Mouse (Mus musculus) cerebellum, adult 11-12 months (tissue): ENCODE measurements around the gene Etv4.
A peak's percentile ranks its signal among the peaks of the same experiment; 100 is the strongest.

Experiments
- DNase-seq: peaks from one replicate; pipeline ENCODE4 v3.0.0; 2022

Etv4 gene

DNA sequence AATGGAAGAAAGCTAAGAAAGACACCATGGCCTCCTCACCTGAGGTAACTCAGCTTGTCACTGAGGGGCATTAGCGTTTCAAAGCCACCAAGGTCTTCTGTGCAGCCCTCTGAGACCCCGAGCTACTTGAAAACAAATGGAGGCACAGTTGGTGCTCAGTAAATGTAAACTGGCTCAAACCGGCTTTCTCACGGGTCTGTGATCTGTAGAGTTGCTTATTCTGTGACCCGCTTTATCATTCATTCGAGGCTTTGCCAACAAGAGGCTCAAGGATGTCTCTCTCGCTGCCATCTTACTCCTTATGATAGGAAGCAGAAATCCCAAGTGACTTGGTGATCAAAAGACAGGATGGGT, 658 bp upstream of the Etv4 start:
- DNase-seq, result no peak

DNA sequence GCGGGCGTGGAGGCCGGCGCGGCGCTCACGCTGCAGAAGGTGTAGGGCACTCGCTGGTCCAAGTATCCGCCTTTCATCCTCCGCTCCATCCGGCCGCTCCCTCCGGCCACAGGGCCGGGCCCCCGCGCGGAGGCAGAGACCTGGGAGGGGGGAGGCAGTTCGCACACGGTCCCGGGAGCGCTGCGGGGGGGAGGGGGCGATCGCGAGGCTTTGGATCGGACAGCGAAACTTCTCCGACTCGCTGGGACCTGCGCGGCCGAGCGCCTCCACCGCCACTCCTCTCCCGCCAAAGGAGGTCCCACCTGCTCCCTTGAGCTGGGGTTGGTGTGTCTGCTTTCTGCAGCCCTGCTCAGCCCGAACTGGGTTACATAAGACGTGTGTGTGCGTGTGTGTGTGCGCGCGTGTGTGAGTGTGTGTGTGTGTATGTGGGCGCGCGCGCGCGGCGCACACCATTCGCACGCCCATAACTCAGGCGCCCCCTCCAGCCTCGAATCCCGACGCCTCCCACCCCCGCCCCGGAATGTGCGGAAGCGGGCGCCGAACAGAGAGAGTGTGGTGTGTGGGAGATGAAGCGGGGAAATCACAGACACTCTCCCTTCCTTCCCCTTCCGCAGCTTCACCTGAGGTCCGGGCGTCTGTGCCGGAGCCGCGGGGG, 556 bp downstream of the Etv4 start:
- peak; percentile 42 for DNase-seq

DNA sequence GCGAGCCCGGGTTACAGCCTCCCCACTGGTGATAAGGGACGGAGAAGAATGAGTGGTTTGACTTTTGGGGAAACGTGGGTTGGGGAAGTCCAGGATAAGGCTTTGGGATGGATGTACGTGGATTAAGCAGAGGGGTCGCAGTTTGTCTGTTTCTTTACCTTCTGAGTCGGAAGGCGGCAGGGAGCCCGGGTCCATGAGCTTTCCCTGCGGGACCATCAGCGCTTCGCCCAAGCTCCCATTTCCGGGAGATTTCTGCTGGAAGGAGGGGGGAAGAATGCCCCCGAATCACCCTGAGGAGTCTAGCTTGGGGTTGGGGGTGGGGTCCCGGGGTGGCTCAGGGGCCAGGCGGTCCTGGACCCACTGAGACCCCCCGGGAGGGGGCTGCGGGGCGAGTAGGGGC, 1.1 kb downstream of the Etv4 start:
- DNase-seq, result no peak

DNA sequence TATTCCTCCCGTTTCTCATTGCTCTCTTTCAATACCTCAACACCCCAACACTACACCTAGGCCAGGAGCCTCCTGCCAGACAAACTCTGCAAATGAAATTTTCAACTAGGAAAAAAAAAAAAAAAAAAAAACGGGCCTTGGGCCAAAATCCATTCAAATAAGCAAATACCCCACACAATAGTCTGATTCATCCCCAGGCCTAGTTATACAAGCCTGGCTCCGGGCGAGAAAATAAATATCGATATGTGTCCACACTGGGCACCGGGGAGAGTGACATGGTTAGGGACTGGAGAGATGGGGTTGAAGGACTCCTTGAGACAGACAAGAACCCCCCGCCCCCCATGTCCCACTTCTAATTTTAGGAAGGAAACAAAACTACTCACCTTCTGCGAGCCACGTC, 1.6 kb downstream of the Etv4 start:
- no peak for DNase-seq

DNA sequence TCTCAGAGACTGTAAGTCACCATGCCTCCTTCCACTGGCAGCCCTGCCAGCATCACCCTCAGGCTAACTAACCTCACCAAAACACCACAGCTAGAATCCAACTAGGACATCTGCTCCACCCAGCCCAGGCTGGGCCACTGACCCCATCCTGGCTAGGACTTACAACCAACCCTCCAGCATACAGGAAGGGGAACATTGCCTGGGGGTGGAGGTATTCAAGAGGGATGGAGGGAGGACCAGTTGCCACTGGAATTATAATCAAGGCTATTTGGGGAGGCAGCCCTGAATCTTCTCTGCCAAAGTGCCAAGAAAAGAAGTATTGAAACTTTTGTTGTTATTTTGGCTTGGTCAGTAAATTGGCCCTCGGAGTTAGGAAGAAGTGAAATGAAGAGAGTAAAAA, 2.0 kb downstream of the Etv4 start:
- no peak for DNase-seq

DNA sequence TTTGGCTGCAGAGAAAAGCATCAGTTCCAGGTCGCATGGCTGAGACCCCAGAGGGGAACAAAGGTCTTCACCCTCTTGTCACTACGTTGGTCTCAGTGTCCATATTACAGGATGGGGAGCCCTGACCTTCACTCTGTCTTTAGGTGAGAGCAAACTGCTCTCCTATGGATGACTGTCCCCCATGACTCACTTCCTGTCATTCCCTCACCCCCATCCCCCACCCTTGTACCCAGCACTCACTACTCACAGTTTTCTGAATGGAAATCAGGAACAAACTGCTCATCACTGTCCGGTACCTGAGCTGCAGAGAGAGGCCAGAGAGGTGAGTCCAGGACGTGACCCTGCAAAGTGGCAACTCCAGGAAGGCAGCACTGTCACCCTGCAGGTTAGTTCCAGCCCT, 8.3 kb downstream of the Etv4 start:
- DNase-seq, result no peak

DNA sequence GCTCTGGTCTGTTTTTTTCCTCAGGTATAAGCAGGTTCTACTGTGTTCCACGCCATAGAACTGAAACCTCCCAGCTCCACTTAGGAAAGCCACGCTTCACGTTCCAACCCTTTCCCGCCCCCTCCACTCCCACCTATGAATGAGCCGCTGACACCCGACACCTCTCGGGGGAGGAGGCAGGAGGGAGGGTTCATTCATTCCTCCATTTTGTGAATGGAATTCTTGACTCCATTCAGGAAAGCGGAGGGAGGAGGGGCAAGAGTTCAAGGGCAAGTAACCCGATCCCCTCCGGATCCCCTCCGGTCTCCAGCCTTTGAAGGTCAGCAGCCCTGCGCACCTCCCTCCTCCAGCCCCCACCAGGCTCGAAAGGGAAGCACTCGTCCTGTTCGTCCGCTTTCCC, 12.7 kb downstream of the Etv4 start:
- DNase-seq, result no peak

DNA sequence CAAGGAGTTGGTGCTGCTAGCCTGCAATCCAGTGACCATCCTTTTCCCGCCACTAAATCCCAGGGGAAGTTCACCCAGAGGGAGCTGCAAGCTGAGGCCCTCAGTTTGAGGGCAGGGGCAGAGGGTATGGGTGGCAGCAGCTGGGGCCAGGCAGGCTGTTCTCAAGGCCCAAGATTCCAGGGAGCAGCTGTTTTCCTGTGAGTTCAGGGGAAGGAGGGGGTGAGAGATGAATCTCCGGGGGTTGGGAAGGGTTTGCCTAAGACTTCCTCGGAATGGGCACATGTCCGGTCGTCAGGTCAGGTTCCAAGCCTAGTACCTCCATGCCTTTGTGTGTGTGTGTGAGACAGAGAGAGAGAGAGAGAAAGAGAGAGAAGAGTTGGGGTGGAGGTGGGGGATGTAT, 13.1 kb downstream of the Etv4 start:
- no peak for DNase-seq

DNA sequence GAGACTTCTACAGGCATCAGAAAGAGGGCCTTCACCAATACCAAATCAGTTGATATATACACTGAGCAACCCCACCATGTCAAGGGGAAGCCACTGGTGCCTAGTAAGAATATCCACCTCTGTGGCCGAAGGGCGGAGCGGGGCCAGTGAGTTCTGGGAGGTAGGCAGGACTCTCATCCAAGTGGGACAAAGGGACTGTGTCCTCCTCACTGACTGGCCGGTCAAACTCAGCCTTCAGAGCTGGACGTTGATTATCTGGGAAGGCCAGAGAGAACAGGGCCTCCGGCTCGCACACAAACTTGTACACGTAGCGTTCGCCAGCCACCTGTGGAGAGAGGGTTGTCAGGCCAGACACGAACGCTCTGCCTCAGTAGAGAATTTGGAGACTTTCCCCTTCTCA, 14.9 kb downstream of the Etv4 start:
- no peak for DNase-seq

DNA sequence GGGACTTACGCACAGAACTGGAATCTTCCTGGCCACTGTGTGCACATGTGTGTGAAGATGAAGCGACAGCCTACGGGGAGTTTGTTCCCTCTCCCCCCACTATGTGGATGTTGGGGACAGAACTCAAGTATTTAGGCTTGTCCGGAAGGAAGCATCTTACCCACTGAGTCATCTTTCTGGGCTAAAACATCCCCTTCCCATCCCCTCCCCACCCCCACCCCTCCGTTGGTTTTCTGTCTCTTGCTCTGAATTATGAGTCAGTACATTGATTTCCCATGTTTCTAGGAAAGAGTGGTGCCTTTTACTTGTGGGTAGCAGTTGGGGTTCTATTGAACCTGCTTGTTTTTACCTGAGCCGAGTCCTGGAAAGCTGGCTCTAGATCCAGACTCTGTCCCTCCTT, 16.4 kb downstream of the Etv4 start:
- DNase-seq, result no peak

DNA sequence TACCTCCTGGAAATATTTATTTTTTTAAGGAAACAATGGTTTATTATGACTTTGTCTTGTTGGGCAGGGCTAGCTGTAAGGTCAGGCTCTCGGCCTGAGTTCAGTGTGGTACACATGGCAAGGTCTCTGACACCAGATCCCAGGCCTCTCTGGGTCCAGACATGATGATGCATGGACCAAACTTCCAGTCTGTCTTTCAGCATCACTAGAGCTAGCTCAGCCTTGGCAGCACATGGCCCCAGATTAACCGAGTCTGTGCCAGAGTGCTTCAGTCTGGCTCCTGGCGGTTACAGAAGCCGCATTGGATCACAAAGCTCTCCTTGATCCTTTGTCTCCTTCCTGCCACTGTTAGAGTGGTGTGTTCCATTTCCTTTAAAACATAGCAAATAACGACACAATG, 17.8 kb downstream of the Etv4 start:
- DNase-seq, result no peak

DNA sequence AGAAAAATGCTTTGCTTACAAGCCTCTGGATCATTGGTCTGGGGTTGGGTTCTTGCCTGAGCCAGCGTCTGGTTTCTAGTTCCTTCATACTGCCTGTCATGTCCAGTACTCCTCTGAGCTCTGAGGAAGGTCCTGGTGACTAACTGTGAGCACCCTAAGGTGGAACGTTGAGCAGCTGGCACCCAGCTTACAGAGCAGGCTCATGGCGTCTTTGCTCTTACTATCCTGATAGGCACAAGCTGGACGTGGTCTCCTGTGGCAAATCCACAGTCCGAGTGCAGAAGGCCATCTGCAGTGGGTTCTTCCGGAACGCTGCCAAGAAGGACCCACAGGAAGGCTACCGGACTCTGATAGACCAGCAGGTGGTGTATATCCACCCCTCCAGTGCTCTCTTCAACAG, 20.6 kb downstream of the Etv4 start:
- no peak for DNase-seq

DNA sequence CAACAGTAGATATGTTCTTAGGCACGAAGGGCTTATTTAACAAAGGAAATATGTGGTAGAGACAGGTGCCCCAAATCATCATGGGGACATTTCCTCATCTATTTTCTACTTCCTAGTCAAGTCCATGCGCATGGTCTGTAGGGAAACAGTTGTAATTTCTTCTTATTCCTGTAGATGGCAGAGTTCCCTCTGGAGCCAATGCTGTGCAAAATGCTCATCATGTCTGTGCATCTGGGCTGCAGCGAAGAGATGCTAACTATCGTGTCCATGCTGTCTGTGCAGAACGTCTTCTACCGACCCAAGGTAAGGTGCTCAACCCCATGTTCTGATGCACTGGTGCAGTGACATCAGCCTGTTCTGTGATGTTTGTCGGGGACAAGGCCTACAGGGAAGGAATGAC, 21.4 kb downstream of the Etv4 start:
- DNase-seq, result no peak

DNA sequence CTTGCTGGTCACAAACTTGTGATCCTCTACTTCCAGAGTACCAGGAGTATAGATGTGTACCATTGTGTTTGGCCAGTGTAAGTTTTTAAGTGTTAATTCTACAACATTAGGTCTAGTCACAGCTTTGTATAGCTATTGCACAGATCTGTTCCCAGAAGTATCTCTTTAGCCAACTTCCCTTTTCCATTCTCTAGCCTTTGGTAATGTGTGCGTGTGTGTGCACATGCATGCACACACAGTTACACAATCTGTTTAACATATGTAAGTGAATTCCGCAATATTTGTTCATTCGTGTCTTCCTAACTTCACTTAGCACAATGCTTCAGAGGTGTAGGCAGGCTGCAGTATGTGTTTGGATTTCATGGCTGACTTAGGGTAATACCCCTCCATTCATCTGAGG, 25.6 kb downstream of the Etv4 start:
- DNase-seq, result no peak

DNA sequence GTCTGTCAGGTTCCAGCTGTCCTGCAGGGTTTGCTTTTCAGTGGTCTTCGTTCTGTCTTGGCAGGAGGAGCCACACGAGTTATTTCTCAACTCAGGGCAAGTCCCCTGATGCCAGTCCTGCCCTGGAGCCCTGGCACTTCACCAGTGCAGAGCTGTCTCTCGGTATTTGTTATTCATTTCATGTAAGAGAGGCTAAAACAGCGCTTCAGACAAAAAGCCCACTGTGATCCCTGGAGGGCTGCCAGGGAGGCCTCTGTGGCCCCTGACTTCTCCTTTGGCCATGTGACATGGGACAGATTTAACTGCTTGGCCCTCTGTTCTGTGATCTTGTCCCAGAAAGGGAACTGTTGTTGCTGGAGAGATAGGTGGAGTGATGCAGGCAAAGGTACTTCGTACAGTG, 26.7 kb downstream of the Etv4 start:
- peak; percentile 42 for DNase-seq

DNA sequence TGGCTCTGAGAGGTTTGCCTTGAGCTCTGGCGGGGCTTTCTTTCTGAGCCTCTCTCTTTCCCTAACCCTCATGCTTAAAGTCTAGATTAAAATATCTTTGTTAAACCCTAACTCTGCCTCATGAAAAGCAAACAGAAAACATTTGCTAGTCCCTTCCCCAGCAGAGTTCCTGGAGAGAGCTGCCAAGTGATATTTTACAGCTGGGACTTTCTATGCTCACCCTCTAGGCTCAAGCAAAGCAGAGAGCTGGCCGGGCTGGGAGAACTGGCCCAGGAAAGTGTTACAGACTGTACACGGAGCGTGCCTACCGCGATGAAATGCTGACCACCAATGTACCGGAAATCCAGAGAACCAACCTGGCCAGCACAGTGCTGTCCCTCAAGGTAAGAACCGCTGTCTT, 27.8 kb downstream of the Etv4 start:
- no peak for DNase-seq

DNA sequence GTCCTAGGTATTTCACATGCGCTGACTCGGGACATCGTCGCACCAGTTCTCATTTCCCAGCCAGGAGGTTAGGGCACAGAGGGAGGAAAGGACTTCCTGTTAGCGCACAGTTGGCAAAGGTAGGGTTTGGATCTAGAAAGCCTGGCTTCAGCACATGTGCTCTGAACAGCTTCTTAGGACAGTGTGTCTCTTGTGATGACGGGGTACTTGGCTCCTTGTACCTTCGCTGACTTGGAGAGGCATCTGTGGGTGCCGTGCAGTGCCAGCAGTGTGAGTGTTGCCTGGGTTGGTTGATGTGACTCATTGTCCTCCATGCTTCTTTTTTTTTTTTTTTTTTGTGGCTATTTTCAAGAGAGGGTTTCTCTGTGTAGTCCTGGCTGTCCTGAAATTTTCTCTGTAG, 28.6 kb downstream of the Etv4 start:
- DNase-seq, result no peak

DNA sequence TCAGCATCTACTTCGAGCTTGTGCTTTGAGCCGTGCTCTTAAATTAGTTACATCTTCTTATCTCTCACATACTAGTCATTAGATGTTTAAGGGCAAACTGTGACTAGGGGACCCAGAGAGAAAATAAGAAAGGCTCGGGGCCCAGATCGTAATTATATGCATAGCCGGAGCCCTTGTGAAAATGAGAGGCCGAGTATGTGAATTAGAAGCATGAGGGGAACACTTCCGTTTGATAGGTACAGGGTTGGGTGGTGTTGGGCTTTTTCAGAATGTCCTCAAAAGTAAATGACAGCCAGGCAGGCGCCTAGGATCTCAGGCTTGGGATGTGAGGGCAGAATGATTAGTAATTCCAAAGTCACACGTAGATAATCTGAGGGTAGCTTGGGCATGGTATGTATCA, 51.6 kb downstream of the Etv4 start:
- no peak for DNase-seq

DNA sequence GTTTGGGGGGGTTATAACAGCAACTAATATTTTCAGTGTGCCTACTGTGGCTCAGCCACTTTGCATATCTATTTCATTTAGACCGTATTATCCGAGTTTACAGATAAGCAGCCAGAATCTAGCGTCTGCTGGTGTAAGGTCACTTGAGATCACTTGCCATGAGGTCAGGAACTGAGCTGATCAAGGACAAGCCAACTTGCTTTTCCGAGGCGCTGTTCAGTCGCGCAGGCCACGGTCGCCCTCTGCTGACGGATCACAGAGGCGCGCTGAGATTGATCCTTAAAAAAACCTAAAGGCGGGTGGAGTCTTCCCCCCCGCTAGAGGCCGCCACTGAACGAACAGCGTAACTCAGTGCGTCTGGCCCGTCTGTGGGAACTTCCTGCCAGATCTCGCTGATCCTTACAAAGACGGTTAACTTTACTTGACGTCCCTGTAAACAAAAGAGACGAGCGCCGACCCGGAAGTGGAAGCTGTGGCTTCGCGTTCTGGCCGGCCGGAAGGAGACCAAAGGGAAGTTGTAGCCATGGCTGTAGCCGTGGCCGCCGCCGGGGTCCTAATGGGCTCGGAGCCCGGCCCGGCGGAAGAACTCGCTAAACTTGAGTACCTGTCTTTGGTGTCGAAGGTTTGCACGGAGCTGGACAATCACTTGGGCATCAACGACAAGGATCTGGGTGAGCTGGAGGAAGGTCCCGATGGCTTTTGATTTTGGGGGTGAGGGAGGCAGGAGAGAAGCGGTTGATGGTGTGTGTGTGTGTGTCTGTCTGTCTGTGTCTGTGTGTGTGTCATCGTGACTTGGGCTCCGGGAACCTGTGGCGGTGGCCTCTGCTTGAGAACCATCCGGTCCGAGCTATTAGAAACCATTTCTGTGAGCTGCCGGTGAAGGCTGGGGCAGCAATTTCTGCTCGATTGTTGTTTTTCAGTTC, 52.4 kb downstream of the Etv4 start, which contains the start of gene Dhx8:
Dhx8 (plus strand) TSS at position 402 of the 923 bp plus-strand sequence.
- peak; percentile 98 for DNase-seq

DNA sequence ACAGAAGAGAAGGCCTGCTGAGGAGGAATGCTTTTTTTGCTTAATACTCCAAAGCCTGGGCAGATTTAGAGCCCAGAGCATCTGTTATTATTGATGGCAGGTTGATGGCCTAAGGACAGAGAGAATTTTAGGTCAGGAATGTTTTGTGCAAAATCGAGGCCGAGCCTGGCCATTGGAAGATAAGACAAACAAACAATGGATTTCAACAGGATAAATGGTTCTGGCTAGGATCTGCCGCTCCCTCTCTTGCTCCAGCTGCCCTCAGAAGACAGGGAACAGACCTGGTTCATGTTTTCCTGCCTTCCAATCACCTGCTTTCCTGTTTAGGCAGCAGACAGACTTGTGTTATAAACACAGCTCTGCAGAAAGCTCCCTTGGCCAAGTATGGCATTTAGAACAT, 55.9 kb downstream of the Etv4 start:
- no peak for DNase-seq

DNA sequence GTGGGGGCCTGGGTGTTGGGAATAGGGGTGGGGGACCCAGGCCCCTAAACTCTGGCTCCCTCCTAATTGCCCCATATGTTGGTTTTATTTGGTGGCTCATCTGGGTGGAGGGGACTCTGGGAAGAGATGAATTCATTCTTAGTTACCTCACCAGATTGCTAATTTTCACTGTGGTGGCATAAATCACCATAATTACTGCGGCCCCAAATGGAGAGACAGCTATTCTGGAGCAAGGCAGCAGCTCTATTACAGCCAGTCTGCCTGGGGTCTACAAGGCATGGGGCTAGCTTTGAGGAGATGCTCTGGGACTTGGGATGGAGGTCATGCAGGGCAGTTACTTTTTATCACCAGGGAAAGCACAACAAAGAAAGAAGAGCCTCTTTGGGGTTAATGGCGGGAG, 58.4 kb downstream of the Etv4 start:
- DNase-seq, result no peak

DNA sequence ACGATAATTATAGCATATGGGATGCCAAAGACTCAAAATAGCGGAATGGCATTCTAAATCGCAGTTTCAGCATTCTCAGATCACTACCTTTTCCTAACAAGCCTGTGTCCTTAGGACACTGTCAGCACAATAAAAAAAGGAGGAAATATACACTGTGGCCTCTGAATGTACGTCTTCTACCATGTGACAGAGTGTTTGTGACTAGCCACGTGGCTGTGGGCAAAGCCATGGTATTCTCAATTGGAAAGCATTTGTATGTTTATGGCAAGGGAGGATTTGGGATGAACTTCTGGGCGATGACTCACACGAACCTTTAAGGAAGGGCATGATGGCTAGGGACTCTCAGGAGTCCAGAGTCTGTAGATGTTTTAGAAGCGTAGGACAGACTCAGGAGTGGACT, 60.1 kb downstream of the Etv4 start:
- DNase-seq, result no peak

DNA sequence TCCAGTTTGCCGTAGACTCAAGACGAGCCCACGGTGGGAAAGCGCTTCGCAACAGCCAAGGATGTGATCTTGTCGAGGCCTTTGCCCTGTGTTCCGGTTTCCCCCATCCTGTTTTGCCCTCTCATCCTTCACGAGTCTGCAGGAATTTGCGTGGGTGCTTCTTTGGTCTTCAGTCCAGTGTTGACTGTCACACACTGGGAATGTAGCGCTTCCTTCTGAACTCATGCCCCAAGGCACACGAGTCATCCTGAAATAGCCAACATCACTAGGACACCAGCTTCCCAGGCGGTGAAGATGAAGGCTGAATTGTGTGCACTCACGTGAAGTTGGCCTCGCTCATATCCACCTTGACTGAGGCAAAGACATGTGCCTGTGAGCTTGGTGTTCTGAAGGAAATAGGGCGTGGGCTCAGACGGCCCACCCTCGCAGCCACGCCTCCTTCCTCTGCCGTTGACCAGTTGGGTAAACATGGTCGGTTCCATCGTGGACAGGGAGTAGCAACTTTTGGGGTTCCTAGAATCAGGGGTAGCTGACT, 65.1 kb downstream of the Etv4 start:
- no peak for DNase-seq
